Mouse (Mus musculus) 3T3-L1 (cell line): Measurements from ENCODE around the gene Gstm6.

Source experiments
- DNase-seq: peaks from one replicate; pipeline ENCODE4 v3.0.0-alpha.2; 2015; ENCODE audit warnings: low read depth, low spot score

The Gstm6 gene

DNA sequence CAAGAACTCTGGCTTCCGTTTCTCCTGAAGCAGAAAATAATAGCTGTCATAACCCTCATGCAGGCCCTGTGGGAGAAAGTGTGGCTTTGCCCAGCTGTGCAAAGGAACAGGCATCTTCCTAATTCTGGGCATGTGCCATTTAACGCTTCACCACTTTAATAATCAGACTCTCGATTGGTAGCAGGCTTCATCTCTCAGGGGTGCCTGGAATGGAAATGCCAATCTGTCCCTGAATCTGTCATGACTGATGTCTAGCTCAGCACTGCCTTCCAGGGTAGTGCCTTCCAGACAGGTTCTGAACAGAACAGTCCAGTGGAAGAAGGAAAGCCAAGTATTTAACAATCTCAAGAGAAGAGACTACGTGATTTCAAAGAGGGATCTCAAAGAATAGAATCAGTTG, 2.3 kb downstream of the Gstm6 start:
- no peak for DNase-seq

DNA sequence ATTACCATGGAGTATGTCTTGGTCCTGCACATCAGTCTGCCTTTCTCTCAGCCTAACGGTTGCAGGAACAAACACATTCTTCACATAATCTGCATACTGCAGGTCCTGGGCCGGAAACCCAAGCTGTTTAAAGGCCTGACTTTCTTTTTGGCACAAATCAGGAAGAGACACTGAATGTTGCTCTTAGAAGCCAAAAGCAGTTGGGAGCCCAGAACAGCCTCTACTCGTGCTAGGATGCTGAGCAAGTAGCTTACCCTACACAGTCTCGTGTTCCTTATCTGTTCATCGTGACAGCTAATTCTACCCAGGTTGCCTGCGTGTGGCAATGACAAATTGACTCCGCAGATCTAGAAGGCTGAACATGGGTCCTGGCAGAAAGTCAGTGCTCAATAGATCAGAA, 3.0 kb downstream of the Gstm6 start:
- DNase-seq = no peak

GRCm38 (mm10) chr3:107939830-107940229, 3.7 kb downstream of the Gstm6 start:
- DNase-seq = no peak

- peak; percentile 99 for DNase-seq
Measured at GRCm38 (mm10) chr3:107939403-107939802, 4.1 kb downstream of the Gstm6 start.

- DNase-seq = no peak
Measured at GRCm38 (mm10) chr3:107935888-107936287, 7.7 kb downstream of the Gstm6 start.

DNA sequence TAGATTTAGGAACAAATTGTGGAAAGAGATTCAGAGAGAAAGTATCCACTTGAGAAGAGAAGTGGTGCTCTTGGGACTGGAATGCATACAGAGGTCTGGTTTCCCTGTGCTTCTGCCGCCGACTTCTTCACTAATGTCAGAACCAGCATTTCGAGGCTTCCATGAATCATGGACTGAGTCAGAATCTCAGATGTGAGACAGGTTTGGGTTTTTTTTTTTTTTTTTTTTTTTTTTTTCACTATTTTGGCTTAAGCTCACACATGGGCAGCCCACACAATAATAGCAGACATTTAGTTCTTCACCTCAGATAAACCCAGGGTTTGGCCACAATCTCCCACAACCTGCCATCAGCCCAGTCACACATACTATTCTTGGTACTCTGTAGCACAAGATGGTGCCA, 8.3 kb downstream of the Gstm6 start:
- peak; percentile 71 for DNase-seq

- DNase-seq = no peak
Measured at GRCm38 (mm10) chr3:107932128-107932527, 11.4 kb downstream of the Gstm6 start.

GRCm38 (mm10) chr3:107931670-107932069, 11.9 kb downstream of the Gstm6 start, which contains the start of gene Gstm7:
Gstm7 (minus strand) TSS chr3:107931817.
- peak; percentile 81 for DNase-seq

DNA sequence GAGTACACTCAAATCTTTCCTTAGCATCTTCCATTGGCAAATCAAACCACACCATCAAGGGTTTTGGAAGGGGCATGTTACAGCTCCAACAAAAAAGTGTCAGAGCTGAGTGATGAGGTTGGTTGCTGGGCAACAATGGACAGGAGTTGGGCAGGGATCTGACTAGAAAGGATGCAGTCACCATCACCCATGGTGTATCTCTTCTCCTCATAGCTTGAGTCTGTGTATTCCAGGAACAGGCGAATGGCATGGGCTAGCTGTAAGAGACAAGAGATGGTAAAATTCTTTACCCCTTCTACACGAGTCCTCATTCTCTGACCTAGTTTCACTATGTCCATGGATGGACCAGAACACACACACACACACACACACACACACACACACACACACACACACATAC, 12.4 kb downstream of the Gstm6 start:
- DNase-seq = no peak

DNA sequence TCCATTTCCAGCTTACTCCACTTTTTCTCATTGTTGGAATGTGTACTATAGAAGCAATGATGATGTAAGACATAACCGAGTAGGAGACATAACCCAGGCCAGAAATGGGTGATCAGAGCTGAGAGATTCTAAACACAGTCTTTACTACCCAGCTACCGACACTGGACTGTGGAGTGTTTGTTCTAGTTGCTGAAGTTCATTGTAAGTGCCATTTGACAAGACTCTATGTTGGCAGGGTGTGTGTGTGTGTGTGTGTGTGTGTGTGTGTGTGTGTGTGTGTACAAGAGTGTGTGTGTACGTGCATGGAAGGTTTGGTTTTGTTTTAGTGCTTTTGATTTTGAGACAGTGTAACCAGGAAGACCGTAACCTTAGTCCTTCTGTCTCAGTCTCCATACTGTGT, 13.8 kb downstream of the Gstm6 start:
- no peak for DNase-seq

- peak; percentile 37 for DNase-seq
Measured at GRCm38 (mm10) chr3:107929243-107929642, 14.3 kb downstream of the Gstm6 start.

- no peak for DNase-seq
Measured at GRCm38 (mm10) chr3:107928691-107929090, 14.9 kb downstream of the Gstm6 start.

- peak; percentile 53 for DNase-seq
Measured at GRCm38 (mm10) chr3:107927841-107928240, 15.7 kb downstream of the Gstm6 start.

DNA sequence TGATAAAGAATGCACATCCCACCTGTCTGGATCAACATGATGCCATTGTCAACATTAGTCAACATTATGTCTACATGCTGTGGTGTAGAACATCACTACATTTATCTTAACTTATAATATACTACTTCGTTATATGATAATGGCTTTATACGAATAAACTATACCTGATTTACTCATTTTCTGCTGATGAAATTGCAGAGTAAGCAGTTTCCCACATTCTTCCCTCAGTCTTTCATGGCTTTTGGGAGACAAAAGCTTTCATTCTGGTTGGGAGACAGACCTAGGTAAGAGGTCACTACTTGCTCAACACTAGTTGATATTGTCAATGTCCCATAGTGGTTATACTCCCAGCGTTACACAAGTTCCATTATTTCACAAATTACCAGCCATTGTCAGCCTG, 18.2 kb downstream of the Gstm6 start:
- DNase-seq = no peak

- no peak for DNase-seq
Measured at GRCm38 (mm10) chr3:107920348-107920747, 23.2 kb downstream of the Gstm6 start.

DNA sequence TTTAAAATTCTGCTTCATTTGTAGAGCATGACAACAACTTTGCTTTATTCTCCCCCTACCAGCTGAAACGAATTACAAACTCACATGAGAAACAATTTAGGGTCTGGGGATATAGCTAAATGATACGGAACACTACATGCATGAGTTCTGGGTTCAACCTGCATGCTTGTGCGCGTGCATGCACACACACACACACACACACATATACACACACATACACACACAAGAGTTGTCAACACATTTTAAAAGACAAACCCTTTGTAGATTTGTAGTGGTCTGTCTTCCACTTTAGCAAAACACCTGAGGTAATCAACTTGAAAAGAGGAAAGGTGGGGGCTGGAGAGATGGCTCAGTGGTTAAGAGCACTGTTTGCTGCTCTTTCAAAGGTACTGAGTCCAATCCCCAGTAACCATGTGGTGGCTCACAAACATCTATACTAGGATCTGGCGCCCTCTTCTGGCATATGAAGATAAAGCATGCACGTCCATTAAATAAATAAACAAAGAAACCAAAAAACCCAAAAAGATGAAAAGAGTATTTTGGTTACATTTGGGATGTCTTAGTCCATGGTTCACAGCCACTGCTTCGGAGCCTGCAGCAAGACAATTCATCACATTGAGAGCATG, 25.7 kb downstream of the Gstm6 start:
- peak; percentile 86 for DNase-seq

- no peak for DNase-seq
Measured at GRCm38 (mm10) chr3:107917097-107917496, 26.5 kb downstream of the Gstm6 start.

- no peak for DNase-seq
Measured at GRCm38 (mm10) chr3:107916674-107917073, 26.9 kb downstream of the Gstm6 start.

GRCm38 (mm10) chr3:107905942-107906341, 37.6 kb downstream of the Gstm6 start:
- DNase-seq = no peak

- no peak for DNase-seq
Measured at GRCm38 (mm10) chr3:107900955-107901673, 42.4 kb downstream of the Gstm6 start.

DNA sequence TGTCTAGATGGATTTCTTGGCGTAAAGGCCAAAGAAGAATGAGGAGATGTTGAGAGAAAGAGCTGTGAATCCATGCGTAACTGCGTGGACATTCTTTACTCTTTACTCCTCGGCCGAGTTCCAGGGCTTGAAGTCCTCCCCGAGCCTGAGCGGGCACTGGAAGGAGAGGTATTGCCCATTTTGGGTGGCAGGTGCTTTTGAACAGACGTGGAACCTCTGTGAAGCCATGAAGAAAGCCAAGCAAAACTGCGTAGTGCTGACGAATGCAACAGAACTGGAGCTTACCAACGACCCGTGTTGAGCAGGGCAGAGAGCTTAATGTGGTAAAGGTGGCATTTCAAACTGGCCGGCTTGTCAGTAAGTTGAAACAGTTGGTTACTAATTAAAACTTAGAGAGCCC, 44.9 kb downstream of the Gstm6 start:
- no peak for DNase-seq

GRCm38 (mm10) chr3:107895720-107896569, 47.6 kb downstream of the Gstm6 start, which contains the start of gene Gstm5:
Gstm5 (plus strand) TSS chr3:107895821.
- DNase-seq = peak; percentile 90
